12 mouse cellular contexts compared by ENCODE assay signal in genomic region chr11:97571266-97572088, GRCm38 (mm10). TPM values are rescaled to one million over a fixed set of nuclear protein-coding genes. Genes with fewer than 3 reads are reported as not detected.
DNase-seq lines count a peak whose midpoint lies in the region; ATAC-seq and TF ChIP-seq lines count a peak whose summit lies in the region.
"Had no signal": no experiment of that assay in that cellular context is flagged by ENCODE, and none has a peak within 500 bp of the region (broad histone marks: within the 10 kb centered on the region; RNA-seq: fewer than 3 reads in every experiment).

No protein-coding gene starts in this region.

- H3K9ac ChIP-seq in hindbrain, embryonic 11.5 days (ENCODE audit: low read depth, low read length), result 0 out of 2 replicates have a peak overlapping the region, but pooled peaks have one; percentile 23
- H3K9ac ChIP-seq in midbrain, embryonic 16.5 days (ENCODE audit: low read depth, low read length), result peak overlapping the region; percentile 98
- H3K9ac ChIP-seq: stomach, embryonic 15.5 days had no signal

- 3% methylated on average over 8 of the region's 8 CpGs for WGBS in cerebellum, adult 2 months
- WGBS in hindbrain, embryonic 11.5 days, result 17% methylated on average over 8 of the region's 8 CpGs
- WGBS in midbrain, embryonic 16.5 days, result 3% methylated on average over 8 of the region's 8 CpGs
- WGBS in heart, embryonic 10.5 days, result 20% methylated on average over 8 of the region's 8 CpGs

- ATAC-seq in hindbrain, embryonic 11.5 days (ENCODE audit: low FRiP score), result no peak
- ATAC-seq in midbrain, embryonic 16.5 days, result no peak
- ATAC-seq: intestine, embryonic 16.5 days had no signal

- no peaks in the 10 kb centered on the region for H3K27me3 ChIP-seq in cerebellum, adult 2 months (ENCODE audit: control insufficient read depth, insufficient read depth, low read length)
- H3K27me3 ChIP-seq in hindbrain, embryonic 11.5 days (ENCODE audit: control insufficient read depth, insufficient read depth, low read length), result peaks cover 30% of the 10 kb centered on the region
- no peaks in the 10 kb centered on the region for H3K27me3 ChIP-seq in midbrain, embryonic 16.5 days (ENCODE audit: control insufficient read depth, insufficient read depth, low read depth, low read length)
- peaks cover 93% of the 10 kb centered on the region for H3K27me3 ChIP-seq in heart, embryonic 10.5 days (ENCODE audit: insufficient read depth, poor library complexity, severe bottlenecking)

- no peaks in the 10 kb centered on the region for H3K36me3 ChIP-seq in hindbrain, embryonic 11.5 days (ENCODE audit: control insufficient read depth, insufficient read depth, low read length)
- no peaks in the 10 kb centered on the region for H3K36me3 ChIP-seq in midbrain, embryonic 16.5 days (ENCODE audit: control insufficient read depth, insufficient read depth, low read length)
- no peaks in the 10 kb centered on the region for H3K36me3 ChIP-seq in heart, embryonic 10.5 days
- H3K36me3 ChIP-seq: stomach, embryonic 15.5 days had no signal

- H3K27ac ChIP-seq in cerebellum, adult 2 months (ENCODE audit: insufficient read depth, low read length), result peak overlapping the region; percentile 95
- no peak overlapping the region; the same call in 1 of the 2 replicates for H3K27ac ChIP-seq in hindbrain, embryonic 11.5 days (ENCODE audit: low read depth, low read length)
- H3K27ac ChIP-seq in midbrain, embryonic 16.5 days (ENCODE audit: low read length), result peak overlapping the region; percentile 82
- H3K27ac ChIP-seq in heart, embryonic 10.5 days, result no peak overlapping the region
- H3K27ac ChIP-seq: gastrocnemius, adult 2 months; stomach, embryonic 15.5 days had no signal

- peak; percentile 20; the same call in 1 of the 2 replicates for TF ChIP-seq CTCF in cerebellum, adult 2 months (IDR thresholded peaks at IDR 0.05; ENCODE audit: borderline replicate concordance, insufficient read depth, low read depth, low read length)

- H3K4me3 ChIP-seq in cerebellum, adult 2 months (replicated peaks; ENCODE audit: insufficient read depth, low read depth, low read length), result peak overlapping the region; percentile 98
- no peak overlapping the region for H3K4me3 ChIP-seq in hindbrain, embryonic 11.5 days (ENCODE audit: low read depth, low read length)
- peak overlapping the region; percentile 74 for H3K4me3 ChIP-seq in midbrain, embryonic 16.5 days (ENCODE audit: low read depth, low read length)
- no peak overlapping the region for H3K4me3 ChIP-seq in heart, embryonic 10.5 days
- H3K4me3 ChIP-seq: gastrocnemius, adult 2 months; stomach, embryonic 15.5 days had no signal

- TF ChIP-seq POLR2A in cerebellum, adult 2 months (IDR thresholded peaks at IDR 0.05; ENCODE audit: borderline replicate concordance, insufficient read depth, low read length), result no peak

- peak in 1 of 2 experiments; percentile 52 for DNase-seq in cerebellum, adult 2 months
- no peak for DNase-seq in cerebellum, adult 9-10 months
- DNase-seq in cerebellum, adult 9-11 months, result peak; percentile 70
- no peak for DNase-seq in hindbrain, embryonic 11.5 days (ENCODE audit: low spot score)
- no peak for DNase-seq in heart, embryonic 10.5 days (ENCODE audit: low spot score)
- no peak for DNase-seq in adrenal gland, adult 2 months
- DNase-seq in thymus, adult 18-20 months, result no peak
- DNase-seq: gastrocnemius, adult 2 months; right cerebral cortex, postnatal 25 days had no signal

- no peak overlapping the region for H3K4me2 ChIP-seq in hindbrain, embryonic 11.5 days (replicated peaks; ENCODE audit: low read depth, low read length)
- peak overlapping the region; percentile 91 for H3K4me2 ChIP-seq in midbrain, embryonic 16.5 days (ENCODE audit: low read length)
- H3K4me2 ChIP-seq: stomach, embryonic 15.5 days had no signal

- H3K9me3 ChIP-seq in hindbrain, embryonic 11.5 days (ENCODE audit: control insufficient read depth, low read length), result no peaks in the 10 kb centered on the region
- H3K9me3 ChIP-seq in midbrain, embryonic 16.5 days (replicated peaks; ENCODE audit: control insufficient read depth, low read length, poor library complexity, severe bottlenecking), result no peaks in the 10 kb centered on the region
- no peaks in the 10 kb centered on the region for H3K9me3 ChIP-seq in heart, embryonic 10.5 days
- H3K9me3 ChIP-seq: stomach, embryonic 15.5 days had no signal

- peaks cover 38% of the 10 kb centered on the region for H3K4me1 ChIP-seq in cerebellum, adult 2 months (ENCODE audit: control insufficient read depth, insufficient read depth, low read length)
- H3K4me1 ChIP-seq in hindbrain, embryonic 11.5 days (replicated peaks; ENCODE audit: control insufficient read depth, insufficient read depth, low read length), result peaks cover 28% of the 10 kb centered on the region
- peaks cover 77% of the 10 kb centered on the region for H3K4me1 ChIP-seq in midbrain, embryonic 16.5 days (ENCODE audit: control insufficient read depth, insufficient read depth, low read length)
- peaks cover 42% of the 10 kb centered on the region for H3K4me1 ChIP-seq in heart, embryonic 10.5 days

RNA-seq across cellular contexts. Expression of gene Srcin1, which starts 4.5 kb away (rescaled TPM):
- polyA plus RNA-seq in cerebellum, adult 2 months (2012; rRNA removed), result 127 and 142 TPM in 2 replicates
- 1.9 and 2.2 TPM in 2 replicates for polyA plus RNA-seq in hindbrain, embryonic 11.5 days (2014; fragmentation: Nextera tagmentation; extraction: Ambion mirVana)
- 9.2 and 10.4 TPM in 2 replicates for polyA plus RNA-seq in midbrain, embryonic 16.5 days (2015; fragmentation: Nextera tagmentation; extraction: Ambion mirVana)
- 0.05 and 0.14 TPM in 2 replicates for polyA plus RNA-seq in heart, embryonic 10.5 days (2016; fragmentation: Nextera tagmentation; extraction: Ambion mirVana)
- total RNA-seq in adrenal gland, adult 2 months (2021), result 10 to 100 TPM; 11.2 to 13.9 TPM
- 13.8 and 17.9 TPM in 2 replicates for polyA plus RNA-seq in adrenal gland, adult 2 months (2012; rRNA removed)

RNA-seq across cellular contexts. Expression of gene Epop, which starts 58.0 kb away (rescaled TPM):
- 4.1 and 5.4 TPM in 2 replicates for polyA plus RNA-seq in cerebellum, adult 2 months (2012; rRNA removed)
- polyA plus RNA-seq in hindbrain, embryonic 11.5 days (2014; fragmentation: Nextera tagmentation; extraction: Ambion mirVana), result 5.7 and 9.1 TPM in 2 replicates
- 1.2 and 1.3 TPM in 2 replicates for polyA plus RNA-seq in midbrain, embryonic 16.5 days (2015; fragmentation: Nextera tagmentation; extraction: Ambion mirVana)
- polyA plus RNA-seq in heart, embryonic 10.5 days (2016; fragmentation: Nextera tagmentation; extraction: Ambion mirVana), result 1.9 and 8.5 TPM in 2 replicates
- total RNA-seq in adrenal gland, adult 2 months (2021), result 1 to 10 TPM; 2.0 to 6.8 TPM
- polyA plus RNA-seq in adrenal gland, adult 2 months (2012; rRNA removed), result 10.6 and 16.2 TPM in 2 replicates

Comparison
In these comparisons a context has a peak if more than half of its experiments do, and no peak if none do; other contexts are left out.
1. H3K27ac ChIP-seq: peak in cerebellum, adult 2 months (single experiment) and midbrain, embryonic 16.5 days (single experiment); none in hindbrain, embryonic 11.5 days (single experiment) and heart, embryonic 10.5 days (single experiment).
2. H3K4me3 ChIP-seq: peak in cerebellum, adult 2 months (single experiment) and midbrain, embryonic 16.5 days (single experiment); none in hindbrain, embryonic 11.5 days (single experiment) and heart, embryonic 10.5 days (single experiment).